Mouse (Mus musculus) adrenal gland, adult 2 months (tissue): ENCODE measurements at regions not wholly inside any gene's neighbourhood (a gene's known extent, or its start where the extent isn't known, plus 50 kb on each side); places are given as distances from the start of the nearest gene placed in this dataset.
A peak's percentile ranks its signal among the peaks of the same experiment; 100 is the strongest.

Experiments
- DNase-seq: peaks from one replicate; pipeline ENCODE4 v3.0.0; 2021

DNA sequence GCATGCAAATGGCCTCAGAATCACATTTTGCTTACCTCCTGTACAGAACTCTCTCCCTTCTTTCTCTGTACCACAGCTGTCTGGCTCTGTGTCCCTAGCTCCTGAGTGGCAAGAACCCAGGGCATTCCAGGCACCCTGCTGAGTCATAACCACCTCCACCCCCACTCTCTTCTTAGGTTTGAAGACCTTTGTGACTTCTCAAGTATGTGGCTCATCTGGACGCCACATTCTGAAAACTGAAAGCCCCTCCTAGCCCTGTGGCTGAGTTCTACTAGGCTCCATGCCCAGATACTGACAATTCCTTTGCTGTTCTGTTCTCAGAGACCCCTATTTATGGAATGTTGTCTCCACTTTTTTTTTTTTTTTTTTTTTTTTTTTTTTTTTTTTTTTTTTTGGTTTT is 136.9 kb upstream of the Klf6 start:
- DNase-seq = peak; percentile 42

DNA sequence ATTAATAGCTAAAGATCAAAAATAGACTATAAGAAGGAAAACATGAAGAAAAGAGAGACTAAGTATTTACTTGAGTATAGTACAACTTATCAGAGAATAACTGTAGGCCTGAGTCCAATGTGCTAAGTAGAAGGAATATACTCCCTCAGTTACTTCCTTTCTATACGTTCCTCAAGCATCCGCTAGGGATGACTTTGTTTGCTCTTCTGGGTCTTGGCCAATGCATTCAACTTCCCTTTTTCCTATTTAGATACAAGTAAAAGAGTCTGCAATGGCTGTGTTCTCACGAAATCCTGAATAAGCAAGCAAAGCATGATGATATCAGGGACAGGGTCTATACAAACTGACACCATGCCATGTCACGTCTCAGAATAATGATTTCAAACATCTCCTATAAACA is 135.3 kb upstream of the Klf6 start:
- no peak for DNase-seq

DNA sequence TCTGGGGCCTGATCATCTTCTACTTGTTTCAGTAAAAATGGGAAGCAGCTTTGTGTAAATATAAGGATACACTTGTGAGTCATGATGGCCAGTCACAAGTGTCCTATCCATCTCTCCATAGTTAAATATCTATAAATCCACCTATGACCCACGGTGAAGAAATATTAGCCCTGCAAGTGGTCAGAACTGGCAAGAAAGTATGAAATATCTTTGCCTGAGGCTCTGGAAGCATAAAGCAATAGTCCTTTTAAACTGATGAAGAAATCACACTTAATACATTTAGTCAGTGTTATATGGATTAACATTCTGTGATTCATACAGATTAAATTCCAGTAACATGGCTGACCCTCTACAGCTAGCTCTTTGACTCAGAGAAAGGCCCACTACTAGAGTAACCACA is 134.8 kb upstream of the Klf6 start:
- no peak for DNase-seq

DNA sequence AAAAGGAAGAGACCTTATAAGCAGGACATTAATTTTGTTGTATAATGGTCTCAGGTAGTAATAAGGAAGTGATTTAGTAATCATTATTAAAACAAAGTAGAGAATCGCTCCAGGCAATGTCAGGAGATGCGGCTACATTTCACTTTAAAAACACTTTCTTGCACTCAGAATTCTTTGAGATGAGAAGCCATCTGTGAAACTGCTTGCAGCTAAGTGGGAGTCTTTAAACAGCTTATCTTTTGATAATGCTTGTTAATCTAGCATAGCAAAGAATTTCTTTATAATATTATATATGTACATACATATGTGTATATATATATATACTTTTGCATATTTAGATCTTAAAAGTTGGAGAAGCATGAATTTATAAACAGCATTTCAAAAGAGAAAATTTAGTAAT is 133.1 kb upstream of the Klf6 start:
- no peak for DNase-seq

DNA sequence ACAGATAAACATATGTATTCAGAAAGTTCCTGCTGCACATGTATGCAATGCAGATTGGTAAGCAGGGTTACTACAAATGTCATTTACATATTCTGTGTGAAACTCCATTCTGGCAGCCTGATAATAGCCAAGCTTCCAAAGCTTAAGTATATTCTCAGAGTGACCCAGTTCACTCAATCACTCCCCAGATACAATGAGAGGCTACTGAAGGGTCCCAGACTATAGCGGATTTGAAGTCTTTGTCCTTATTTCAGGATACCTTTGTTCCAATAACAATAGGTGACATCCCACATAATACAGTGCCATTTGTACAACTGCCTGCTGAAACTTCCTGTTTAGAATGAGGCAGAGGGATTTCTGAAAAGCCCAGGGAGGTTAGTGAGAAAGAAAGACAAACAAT is 132.5 kb upstream of the Klf6 start:
- DNase-seq = no peak

DNA sequence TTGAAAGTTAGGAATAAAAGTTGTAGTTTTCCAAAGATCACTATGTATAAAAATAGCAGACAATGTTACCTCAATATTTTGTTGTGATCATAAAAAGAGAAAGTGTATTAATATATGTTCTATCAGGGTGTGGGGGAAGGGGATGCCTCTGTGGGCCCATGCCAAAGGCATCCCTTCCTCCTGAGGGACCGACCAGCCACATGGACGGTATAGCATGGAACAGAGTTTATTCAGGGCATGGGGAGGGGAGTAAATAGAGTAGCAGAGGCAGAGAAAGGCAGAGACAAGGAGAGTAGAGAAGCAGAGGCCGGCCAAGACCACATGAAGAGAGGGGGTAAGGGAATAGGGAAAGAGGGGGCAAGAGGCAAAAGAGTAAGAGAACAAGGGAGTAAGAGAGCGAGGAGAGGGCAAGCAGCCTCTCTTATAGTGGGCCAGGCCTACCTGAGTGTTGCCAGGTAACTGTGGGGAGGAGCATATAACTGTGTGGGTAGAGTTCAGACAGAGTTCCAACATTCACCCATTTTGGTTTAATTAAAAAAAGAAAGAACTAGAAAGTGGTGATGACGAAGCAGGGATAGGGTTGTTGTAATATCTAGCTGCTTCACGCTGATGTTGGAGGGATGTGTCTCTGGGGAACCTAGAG is 131.7 kb upstream of the Klf6 start:
- no peak for DNase-seq

DNA sequence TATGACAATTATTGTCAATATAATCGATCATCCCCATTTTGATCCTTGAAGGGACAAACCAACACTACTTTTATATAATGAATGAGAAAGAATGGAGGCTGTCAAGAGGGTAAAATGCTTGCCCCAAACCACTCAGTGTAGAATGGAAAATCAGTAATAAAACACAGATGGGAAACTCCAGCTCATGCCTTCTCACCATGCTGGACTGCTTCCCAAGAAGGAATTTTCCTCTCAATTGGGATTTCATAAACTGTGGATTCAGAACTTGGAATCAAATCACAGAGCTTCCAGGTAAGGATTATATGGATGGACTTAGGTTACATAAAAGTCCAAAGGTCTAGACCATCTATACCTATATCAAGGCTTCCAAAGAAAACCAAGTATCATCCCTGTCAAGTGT is 129.1 kb upstream of the Klf6 start:
- no peak for DNase-seq

DNA sequence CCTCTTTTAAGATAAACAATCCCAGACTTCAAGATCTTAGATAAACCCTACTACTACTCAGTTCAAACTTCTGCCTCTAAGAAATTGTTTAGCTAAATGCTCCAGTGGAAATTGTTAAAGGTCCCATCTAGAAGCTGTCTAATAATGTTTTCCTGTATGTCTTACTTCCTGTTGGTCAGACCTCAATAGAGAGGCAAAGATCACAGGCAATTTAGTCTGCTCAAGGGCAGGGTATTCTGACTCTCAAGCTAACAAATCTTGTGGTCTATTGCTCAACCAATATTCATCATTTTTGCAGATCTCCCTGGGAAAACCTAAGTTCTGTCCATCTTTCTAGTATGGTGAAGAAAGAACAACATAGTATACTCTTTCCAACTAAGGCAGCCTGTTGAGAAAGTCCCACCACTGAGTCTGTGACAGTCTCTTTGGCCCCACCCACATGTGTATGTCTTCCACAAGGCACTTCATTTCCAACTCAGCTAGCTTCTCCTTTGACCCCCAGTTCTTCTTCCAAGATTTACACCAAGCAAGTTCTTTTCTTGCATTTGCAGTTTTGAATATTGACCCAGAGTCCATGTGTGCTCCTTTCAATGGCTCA is 126.2 kb upstream of the Klf6 start:
- DNase-seq = no peak

DNA sequence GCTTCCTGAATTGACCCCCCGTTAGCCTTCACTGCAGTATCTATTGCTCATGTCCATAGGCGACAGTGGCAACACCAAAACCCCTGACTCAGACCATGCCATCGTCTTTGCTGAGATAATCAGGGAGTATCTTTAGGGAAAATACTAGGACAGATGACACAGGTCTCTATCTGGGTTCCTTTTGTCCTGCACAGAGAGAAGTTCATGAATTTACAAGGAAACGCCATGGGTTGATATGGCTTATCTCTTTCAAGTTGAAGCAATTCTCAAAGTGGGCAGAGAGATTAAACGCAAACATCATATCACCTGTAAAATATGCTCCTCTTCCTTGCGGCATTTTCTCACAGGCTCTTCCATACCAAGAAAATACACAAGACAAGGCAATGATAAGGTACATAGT is 124.8 kb upstream of the Klf6 start:
- no peak for DNase-seq

DNA sequence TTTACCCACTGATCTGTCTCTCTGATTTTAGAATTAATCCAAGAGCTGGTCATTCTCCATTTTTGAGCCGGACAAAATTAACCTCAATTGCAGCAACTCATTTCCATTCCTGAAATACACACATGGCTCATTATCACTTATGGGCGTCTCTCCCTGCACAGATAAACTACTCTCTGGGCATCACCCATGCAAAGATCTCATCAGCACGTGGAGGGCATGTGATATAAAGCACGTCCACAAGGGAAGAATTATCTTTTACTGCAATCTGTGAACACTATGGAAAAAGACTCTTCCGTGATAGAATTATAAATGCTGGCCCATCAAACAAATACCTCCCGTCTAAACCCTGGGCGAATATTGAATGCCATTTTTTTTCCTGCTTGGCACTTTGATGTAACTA is 124.1 kb upstream of the Klf6 start:
- DNase-seq = no peak

DNA sequence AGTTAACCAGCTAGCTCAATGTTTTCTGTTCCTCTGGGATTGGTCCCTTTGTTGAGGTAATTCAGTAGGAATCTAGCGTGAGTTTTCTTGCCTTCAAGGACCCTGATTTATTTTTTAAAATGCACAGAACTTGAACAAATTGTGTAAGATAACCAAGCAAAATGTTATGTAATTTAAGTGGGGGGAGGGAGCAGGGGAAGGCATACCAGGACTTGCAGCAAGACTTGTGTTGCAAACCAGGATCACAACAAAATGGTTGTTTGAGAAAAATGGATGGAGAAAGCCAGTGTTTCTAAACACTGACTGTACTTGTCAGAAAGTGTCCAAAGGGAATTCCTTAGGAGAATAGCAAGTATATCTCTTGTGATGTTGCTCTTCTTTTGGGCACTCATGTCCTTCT is 120.5 kb upstream of the Klf6 start:
- no peak for DNase-seq

DNA sequence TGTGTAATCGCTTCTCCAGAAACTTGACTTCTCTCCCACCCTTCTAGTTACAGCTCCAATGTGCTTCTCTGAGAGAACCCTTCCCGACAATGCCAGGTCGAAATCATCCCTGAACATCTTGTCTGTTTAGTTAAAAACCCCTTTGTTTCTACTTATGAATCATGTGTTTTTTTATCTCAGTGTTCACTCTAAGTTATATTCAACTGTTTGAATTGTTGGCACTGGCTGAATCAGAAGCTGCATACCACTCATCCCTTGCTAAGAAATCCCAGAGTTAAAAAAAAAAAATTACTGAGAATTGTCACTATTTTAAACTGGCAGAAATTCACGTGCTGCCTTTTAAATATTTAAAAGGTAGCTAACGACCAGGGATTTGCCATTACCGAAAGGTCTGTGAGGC is 116.3 kb upstream of the Klf6 start:
- no peak for DNase-seq

DNA sequence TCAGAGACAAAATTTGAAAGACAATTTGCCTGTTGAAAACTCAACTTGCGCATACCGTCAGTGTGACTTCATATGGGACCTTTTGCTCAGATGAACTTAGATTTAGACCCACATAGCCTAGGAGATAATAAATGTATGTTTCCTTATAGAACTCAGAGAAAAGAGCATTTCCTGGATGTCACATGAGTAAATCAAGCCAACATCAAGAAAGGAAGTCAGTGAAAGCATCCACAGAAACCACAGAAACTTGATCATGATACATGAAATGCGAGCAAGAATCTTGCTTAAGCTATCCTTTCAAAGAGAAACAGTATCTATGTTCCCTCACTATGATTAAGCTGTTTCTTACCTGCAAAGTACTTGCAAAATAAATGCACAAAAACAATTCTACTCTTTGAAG is 104.1 kb upstream of the Klf6 start:
- no peak for DNase-seq

DNA sequence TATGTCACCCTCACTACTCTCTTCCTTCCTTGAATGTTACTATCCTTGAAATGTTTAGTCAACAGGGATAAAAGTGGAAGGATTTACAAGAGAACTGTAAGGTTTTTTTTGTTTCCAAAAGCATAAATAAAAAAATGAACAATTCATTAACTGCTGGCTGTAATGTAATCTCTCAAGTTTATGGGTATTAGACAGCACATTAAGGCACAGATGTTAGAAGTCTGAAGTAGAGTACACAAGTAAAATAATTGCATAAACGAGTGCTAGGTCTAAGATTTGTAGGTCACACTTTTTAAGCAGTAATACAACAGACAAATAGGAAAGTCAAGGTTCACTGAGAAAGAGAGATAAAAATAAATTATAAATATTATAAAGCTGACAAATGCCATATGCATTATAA is 103.3 kb upstream of the Klf6 start:
- no peak for DNase-seq

DNA sequence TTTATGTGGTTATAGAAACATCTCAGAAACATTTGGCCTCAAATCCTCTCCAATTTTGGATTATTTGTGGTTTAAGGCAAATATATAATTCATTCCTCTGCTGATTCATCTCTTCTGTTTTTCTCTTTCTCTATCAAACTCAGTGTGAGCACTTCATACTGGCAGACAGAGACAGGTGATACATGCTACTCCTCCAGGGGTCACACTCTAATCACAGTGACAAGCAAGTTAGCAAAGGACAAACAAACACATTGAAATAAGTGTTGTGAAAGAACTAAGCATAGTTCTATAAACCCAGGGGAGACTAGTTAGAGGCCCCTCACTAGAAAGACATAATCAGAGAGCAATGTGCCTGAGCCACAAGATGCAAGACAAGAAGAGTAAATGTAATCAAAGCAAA is 101.3 kb upstream of the Klf6 start:
- DNase-seq = no peak

DNA sequence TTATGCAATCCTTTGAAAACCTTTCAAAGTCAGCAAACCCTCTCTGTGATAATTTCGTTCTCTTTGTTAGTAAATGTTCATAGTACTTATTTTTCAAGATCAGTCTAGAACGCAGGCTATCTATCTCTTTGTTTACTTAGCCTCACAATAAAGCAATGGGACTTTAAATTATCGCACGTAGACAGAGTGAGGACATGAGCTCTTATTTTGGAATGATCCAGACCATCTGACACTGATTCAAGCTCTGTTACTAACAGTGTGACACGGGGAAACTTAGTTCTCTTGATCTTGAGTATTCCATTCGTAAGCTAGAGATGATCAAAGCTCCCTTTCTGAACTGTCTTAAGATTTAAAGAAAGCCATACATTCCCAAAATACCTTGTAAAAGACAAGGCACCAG is 94.9 kb upstream of the Klf6 start:
- DNase-seq = no peak

DNA sequence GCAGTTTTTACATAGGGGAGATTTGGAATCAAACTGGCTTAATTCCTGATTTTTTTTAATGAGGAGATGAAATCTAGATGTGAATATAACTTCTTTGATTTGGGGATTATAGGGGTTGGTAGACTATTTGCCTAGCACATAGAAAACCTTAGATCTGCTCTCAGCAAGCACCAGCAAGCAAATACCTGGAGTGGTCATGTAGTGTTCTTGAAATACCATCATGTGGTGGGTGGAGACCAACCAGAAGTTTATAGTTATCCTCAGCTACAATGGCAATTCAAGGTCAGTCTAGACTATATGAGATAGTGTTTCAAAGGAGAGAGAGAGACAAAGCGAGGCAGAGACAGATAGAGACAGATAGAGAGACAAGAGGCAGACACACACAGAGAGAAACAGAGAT is 94.1 kb upstream of the Klf6 start:
- DNase-seq = no peak

DNA sequence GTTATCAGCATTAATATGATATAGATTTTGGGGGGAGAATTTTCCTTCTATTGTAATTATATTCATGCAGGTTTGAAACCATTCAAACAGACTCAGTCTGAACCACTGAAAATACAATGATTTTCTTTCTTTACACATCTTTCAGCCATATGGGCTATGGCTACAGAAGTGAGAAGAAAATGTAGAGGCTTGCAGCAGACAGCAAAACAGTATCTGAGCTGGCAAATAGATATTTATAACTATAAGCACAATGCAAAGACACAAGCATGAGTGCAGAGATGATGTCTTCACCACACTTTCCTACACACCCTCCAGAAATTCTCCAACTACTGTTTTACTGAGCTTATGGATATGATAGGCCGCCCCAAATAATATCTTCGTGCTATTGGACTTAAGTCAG is 92.6 kb upstream of the Klf6 start:
- DNase-seq = no peak

DNA sequence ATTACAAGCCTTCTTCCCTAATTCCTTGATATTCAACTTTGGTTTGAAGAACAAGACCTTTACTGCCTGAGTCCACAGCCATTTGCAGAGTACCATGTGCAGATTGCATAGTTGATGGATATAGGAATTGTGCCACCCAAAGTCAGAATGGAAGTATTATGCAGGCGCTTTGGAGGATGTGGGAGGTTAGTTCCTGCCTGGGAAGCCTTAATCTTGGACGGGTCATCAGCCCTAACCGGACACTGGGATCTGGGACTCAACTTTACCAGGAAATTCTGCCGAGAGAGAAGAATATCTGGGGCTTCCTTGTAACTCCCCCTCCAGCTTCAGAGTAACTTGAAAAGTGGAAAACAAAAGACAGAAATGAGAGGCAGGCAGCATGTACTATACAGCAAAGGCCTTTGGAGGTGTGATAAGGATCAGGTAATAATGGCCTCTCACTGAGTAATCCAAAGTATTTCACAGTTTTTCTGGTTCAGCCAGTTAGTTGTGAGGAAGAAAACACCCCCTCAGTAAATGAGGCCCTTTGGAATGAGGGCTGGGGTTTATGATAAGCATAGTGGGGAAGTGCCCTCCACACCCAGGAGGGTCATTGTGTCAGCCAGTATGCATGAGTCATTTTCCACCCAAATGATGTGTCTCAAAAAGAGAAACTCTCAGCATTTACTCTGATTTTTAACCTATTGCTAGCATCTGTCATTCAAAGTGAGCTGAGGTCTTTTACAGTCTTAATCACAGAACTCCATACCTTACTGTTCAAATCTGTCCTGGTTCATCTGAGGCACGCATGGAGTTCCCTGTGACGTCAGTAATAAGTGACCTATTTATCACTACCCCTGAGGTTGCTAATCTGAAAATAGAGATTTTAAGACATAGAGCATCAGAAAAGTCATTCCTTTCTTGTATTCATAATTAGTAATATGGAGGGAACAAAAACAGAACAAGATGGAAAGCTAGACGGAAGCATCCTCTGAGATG is 91.7 kb upstream of the Klf6 start:
- no peak for DNase-seq

DNA sequence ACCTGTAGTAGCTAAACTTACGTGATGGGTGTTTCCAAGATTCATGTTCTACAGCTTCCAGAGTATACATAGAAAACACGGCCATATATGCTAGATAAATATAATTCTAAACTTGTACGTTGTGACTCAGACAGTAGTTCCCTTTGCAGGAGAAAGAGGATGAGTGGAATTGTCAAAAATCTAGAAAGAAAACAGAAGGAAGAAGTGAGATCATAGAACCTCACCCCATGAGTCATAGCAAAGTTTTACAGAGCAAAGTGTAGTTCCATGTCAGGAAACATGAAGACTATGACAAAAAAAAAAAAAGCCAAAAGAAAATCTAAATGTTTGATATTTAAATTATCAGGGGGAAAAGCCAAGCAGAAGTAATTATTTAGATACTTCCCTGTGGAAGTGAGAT is 87.5 kb upstream of the Klf6 start:
- no peak for DNase-seq

DNA sequence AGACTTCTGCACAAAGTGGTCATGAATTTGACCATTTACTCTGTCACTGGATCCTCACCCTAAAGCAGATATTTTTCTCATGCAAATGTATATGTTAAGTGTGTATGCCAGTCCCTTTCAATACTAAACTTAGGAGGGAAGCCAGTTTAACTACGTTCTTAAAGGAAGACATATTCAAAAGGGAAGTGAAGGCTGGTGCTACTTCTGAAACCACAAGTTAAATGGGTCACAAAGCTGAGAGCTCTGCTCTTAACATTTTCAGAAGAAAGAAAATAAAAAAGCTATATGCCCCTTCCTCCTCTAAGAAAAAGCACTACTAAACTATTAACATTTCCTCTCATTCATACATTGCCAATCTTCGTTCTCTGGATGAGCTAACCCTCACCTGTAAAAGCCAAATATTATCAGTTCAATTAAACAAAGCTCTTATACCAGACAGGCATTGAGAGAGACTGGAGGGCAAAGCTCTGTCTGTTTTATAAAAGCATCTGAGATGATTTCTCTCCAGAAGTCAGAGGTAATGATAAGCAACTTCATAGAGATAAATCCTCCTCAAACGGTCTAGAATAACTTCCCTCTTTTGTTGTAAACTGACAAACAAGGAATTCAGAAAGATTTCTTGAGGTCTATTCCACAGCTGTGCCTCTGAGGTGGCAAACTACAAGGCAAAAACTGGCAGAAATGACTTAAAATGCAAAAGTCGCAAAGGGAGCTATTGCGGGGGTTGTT is 82.7 kb upstream of the Klf6 start:
- no peak for DNase-seq

DNA sequence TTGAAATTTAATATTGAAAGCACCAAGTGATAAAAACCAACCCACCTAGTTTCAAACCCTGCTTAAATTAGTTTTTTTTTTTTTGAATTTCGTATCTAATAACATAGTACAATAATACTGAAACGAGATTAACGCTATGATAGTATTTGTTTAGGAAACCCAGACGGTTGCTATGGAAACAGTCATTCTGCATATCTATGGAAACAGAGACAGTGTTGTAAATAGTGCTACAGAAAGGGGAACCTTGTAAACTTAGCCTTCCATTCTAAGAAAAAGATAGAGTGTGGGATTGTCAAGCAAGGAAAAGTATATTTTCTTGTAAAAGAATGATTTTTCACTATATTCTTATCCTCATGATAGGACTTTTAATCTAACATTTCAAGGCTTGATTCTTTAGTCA is 81.9 kb upstream of the Klf6 start:
- DNase-seq = no peak

DNA sequence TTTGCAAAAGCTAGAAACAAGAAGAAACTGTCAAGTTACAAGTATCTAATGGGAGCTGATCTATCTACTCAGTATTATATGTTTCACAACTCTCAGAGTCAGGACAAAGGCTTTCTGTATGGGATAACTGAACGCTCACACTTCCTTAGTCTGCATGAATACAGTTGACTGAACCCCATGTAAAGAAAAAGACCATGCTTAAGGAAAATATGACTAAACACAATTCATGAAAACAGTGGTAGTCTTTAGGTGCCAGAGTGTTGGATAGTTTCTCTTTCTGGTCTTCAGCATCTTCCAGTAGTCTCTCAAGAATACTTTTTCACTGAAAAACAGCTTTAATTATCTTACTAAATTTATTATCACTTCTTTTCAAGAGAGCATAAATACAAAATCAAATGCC is 78.7 kb upstream of the Klf6 start:
- no peak for DNase-seq
